15 mouse cellular contexts compared by ENCODE assay signal in the genomic region with DNA sequence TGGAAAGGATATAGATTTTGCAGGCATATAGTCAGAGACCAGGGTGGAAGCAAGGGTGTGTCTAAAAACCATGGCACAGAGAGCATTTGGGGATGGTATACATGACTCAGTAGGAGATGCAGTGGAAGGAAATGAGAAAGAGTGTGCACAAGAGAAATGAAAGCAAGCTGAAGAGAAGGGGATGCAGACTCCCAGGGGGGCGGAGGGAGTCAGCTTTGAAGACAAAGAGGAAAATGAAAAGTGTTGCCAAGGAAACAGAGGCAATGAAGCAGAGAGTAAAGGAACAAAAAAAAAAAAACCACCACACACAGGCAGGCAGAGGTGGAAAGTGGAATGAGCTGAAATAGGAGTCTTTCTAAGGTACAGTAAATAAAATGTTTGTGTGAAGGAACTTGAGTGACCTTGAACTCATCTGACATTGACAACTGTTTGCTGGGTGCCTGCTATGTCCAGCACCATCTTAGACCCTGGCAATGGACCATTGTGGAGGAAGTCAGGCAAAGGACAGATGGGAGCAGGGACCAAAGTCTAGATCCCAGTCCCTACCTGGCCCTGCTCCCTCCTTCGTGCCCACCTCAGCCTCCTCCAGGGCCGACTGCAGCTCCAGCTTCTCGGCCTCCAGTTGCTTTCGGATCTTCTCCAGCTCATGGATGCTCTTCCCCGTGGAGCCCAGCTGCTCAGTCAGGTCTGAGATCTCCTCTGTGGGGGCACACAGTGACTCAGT. TPM values are rescaled to one million over a fixed set of nuclear protein-coding genes. Genes with fewer than 3 reads are reported as not detected.
DNase-seq lines count a peak whose midpoint lies in the region; ATAC-seq and TF ChIP-seq lines count a peak whose summit lies in the region.
"Had no signal": no experiment of that assay in that cellular context is flagged by ENCODE, and none has a peak within 500 bp of the region (broad histone marks: within the 10 kb centered on the region; RNA-seq: fewer than 3 reads in every experiment).

No protein-coding gene starts in this region.

- no peak overlapping the region for H3K4me3 ChIP-seq in heart, embryonic 11.5 days (ENCODE audit: low read depth, low read length)
- H3K4me3 ChIP-seq in hindbrain, embryonic 12.5 days, result no peak overlapping the region
- no peak overlapping the region for H3K4me3 ChIP-seq in neural tube, embryonic 13.5 days
- H3K4me3 ChIP-seq: erythroblast, embryonic 14.5 days had no signal

- H3K4me2 ChIP-seq in heart, embryonic 11.5 days, result no peak overlapping the region
- H3K4me2 ChIP-seq in hindbrain, embryonic 12.5 days (replicated peaks), result no peak overlapping the region
- no peak overlapping the region for H3K4me2 ChIP-seq in neural tube, embryonic 13.5 days
- H3K4me2 ChIP-seq: liver, embryonic 11.5 days had no signal

- no peak for ATAC-seq in heart, embryonic 11.5 days (replicated peaks; ENCODE audit: insufficient number of reproducible peaks, low FRiP score, low TSS enrichment)
- ATAC-seq in hindbrain, embryonic 12.5 days (ENCODE audit: low FRiP score), result peak; percentile 49; the same call in 1 of the 2 replicates
- peak; percentile 68; the same call in 1 of the 2 replicates for ATAC-seq in neural tube, embryonic 13.5 days (ENCODE audit: low read depth)
- no peak for ATAC-seq in erythroblast, adult 5-6 weeks (replicated peaks; ENCODE audit: low FRiP score, poor library complexity, severe bottlenecking)

- H3K9me3 ChIP-seq in heart, embryonic 11.5 days (replicated peaks; ENCODE audit: control insufficient read depth, low read length), result no peaks in the 10 kb centered on the region
- H3K9me3 ChIP-seq in hindbrain, embryonic 12.5 days (replicated peaks), result no peaks in the 10 kb centered on the region
- no peaks in the 10 kb centered on the region for H3K9me3 ChIP-seq in neural tube, embryonic 13.5 days

- peak overlapping the region; percentile 59 for H3K9ac ChIP-seq in heart, embryonic 11.5 days (ENCODE audit: low read depth, low read length)
- H3K9ac ChIP-seq in hindbrain, embryonic 12.5 days, result no peak overlapping the region
- H3K9ac ChIP-seq in neural tube, embryonic 13.5 days, result no peak overlapping the region

- peak overlapping the region; percentile 66 for H3K27ac ChIP-seq in heart, embryonic 11.5 days (ENCODE audit: low read depth, low read length)
- peak overlapping the region; percentile 66 for H3K27ac ChIP-seq in hindbrain, embryonic 12.5 days
- H3K27ac ChIP-seq in neural tube, embryonic 13.5 days (replicated peaks), result peak overlapping the region; percentile 74

- WGBS in heart, embryonic 11.5 days (ENCODE audit: insufficient replicate concordance), result 66% methylated on average over 6 of the region's 6 CpGs
- WGBS in hindbrain, embryonic 12.5 days, result 76% methylated on average over 6 of the region's 6 CpGs
- 70% methylated on average over 6 of the region's 6 CpGs for WGBS in neural tube, embryonic 13.5 days

- no peak for DNase-seq in heart, adult 9 months (ENCODE audit: low spot score in 2 of 2)
- DNase-seq in brain, embryonic 14.5 days (ENCODE audit: low read depth), result peak; percentile 87
- no peak for DNase-seq in Muller cell, postnatal 12 days (ENCODE audit: inconsistent ontology term)
- DNase-seq in gastrocnemius, postnatal 10 days, result no peak
- DNase-seq: cerebellum, adult 2 months; thymus, adult 2 months had no signal

- peaks cover 5% of the 10 kb centered on the region for H3K36me3 ChIP-seq in heart, embryonic 11.5 days (ENCODE audit: control insufficient read depth, insufficient read depth, low read length)
- H3K36me3 ChIP-seq in hindbrain, embryonic 12.5 days, result no peaks in the 10 kb centered on the region
- H3K36me3 ChIP-seq in neural tube, embryonic 13.5 days, result no peaks in the 10 kb centered on the region

- peaks cover 18% of the 10 kb centered on the region for H3K4me1 ChIP-seq in heart, embryonic 11.5 days (ENCODE audit: control insufficient read depth, insufficient read depth, low read length)
- H3K4me1 ChIP-seq in hindbrain, embryonic 12.5 days, result peaks cover 13% of the 10 kb centered on the region
- H3K4me1 ChIP-seq in neural tube, embryonic 13.5 days (replicated peaks), result peaks cover 15% of the 10 kb centered on the region

- H3K27me3 ChIP-seq in heart, embryonic 11.5 days (ENCODE audit: control insufficient read depth, insufficient read depth, low read length), result no peaks in the 10 kb centered on the region
- H3K27me3 ChIP-seq in hindbrain, embryonic 12.5 days, result no peaks in the 10 kb centered on the region
- no peaks in the 10 kb centered on the region; the same call in 1 of the 2 replicates for H3K27me3 ChIP-seq in neural tube, embryonic 13.5 days

- no peak for TF ChIP-seq CTCF in brain, embryonic 14.5 days (IDR thresholded peaks at IDR 0.05; ENCODE audit: borderline replicate concordance, extremely low read depth, insufficient read depth, insufficient read length)

- TF ChIP-seq POLR2A in brain, embryonic 14.5 days (IDR thresholded peaks at IDR 0.05; ENCODE audit: borderline replicate concordance, extremely low read depth, insufficient read depth, insufficient read length, poor library complexity, severe bottlenecking), result no peak

RNA-seq across cellular contexts. Expression of a gene that starts 2.5 kb away (rescaled TPM):
- not detected in 2 replicates for polyA plus RNA-seq in heart, embryonic 11.5 days (2014; fragmentation: Nextera tagmentation; extraction: Ambion mirVana)
- polyA plus RNA-seq in brain, embryonic 14.5 days (2012; rRNA removed), result not detected in 2 replicates
- polyA plus RNA-seq in hindbrain, embryonic 12.5 days (2016; fragmentation: Nextera tagmentation; extraction: Ambion mirVana), result not detected in 2 replicates
- polyA plus RNA-seq in neural tube, embryonic 13.5 days (2015; fragmentation: Nextera tagmentation; extraction: Ambion mirVana), result not detected in 2 replicates
- total RNA-seq in gastrocnemius, postnatal 10 days (2021), result not detected
- not detected in 2 replicates for total RNA-seq in erythroblast, adult 5-6 weeks (2015; ENCODE audit: low replicate concordance)
- total RNA-seq in erythroblast, adult 5-6 weeks (2017; ENCODE audit: low replicate concordance), result not detected in 2 replicates
- total RNA-seq: layer of hippocampus, postnatal 14 days; megakaryocyte progenitor cell, adult 5-6 weeks had no signal
- polyA plus RNA-seq: cerebellum, adult 2 months; erythroblast, embryonic 14.5 days; intestine, embryonic 14.5 days; liver, embryonic 11.5 days; thymus, adult 2 months had no signal

RNA-seq across cellular contexts. Expression of a gene that starts 7.5 kb away (rescaled TPM):
- polyA plus RNA-seq in heart, embryonic 11.5 days (2014; fragmentation: Nextera tagmentation; extraction: Ambion mirVana), result 2,306 and 2,903 TPM in 2 replicates
- 0.05 and 0.18 TPM in 2 replicates for polyA plus RNA-seq in brain, embryonic 14.5 days (2012; rRNA removed)
- polyA plus RNA-seq in hindbrain, embryonic 12.5 days (2016; fragmentation: Nextera tagmentation; extraction: Ambion mirVana), result 0.81 and 1.4 TPM in 2 replicates
- 1.6 and 2.3 TPM in 2 replicates for polyA plus RNA-seq in neural tube, embryonic 13.5 days (2015; fragmentation: Nextera tagmentation; extraction: Ambion mirVana)
- 100 to 1,000 TPM in 1 of 2 experiments, 10 to 100 TPM in 1; 90.4 to 107 TPM for total RNA-seq in gastrocnemius, postnatal 10 days (2021)
- not detected in 2 replicates for total RNA-seq in erythroblast, adult 5-6 weeks (2015; ENCODE audit: low replicate concordance)
- total RNA-seq in erythroblast, adult 5-6 weeks (2017; ENCODE audit: low replicate concordance), result not detected in 2 replicates
- total RNA-seq: megakaryocyte progenitor cell, adult 5-6 weeks had no signal
- polyA plus RNA-seq: erythroblast, embryonic 14.5 days had no signal

RNA-seq across cellular contexts. Expression of a gene that starts 20.2 kb away (rescaled TPM):
- 3,446 and 4,122 TPM in 2 replicates for polyA plus RNA-seq in heart, embryonic 11.5 days (2014; fragmentation: Nextera tagmentation; extraction: Ambion mirVana)
- polyA plus RNA-seq in brain, embryonic 14.5 days (2012; rRNA removed), result 5.0 and 7.1 TPM in 2 replicates
- 4.9 and 9.1 TPM in 2 replicates for polyA plus RNA-seq in hindbrain, embryonic 12.5 days (2016; fragmentation: Nextera tagmentation; extraction: Ambion mirVana)
- polyA plus RNA-seq in neural tube, embryonic 13.5 days (2015; fragmentation: Nextera tagmentation; extraction: Ambion mirVana), result 7.6 and 10.3 TPM in 2 replicates
- total RNA-seq in gastrocnemius, postnatal 10 days (2021), result 100 to 1,000 TPM; 393 to 495 TPM
- total RNA-seq in erythroblast, adult 5-6 weeks (2015; ENCODE audit: low replicate concordance), result not detected in 2 replicates
- not detected in 2 replicates for total RNA-seq in erythroblast, adult 5-6 weeks (2017; ENCODE audit: low replicate concordance)
- total RNA-seq: megakaryocyte progenitor cell, adult 5-6 weeks had no signal
- polyA plus RNA-seq: erythroblast, embryonic 14.5 days had no signal

RNA-seq across cellular contexts. Expression of a gene that starts 38.2 kb away (rescaled TPM):
- polyA plus RNA-seq in heart, embryonic 11.5 days (2014; fragmentation: Nextera tagmentation; extraction: Ambion mirVana), result 0.49 and 0.90 TPM in 2 replicates
- 3.8 and 6.1 TPM in 2 replicates for polyA plus RNA-seq in brain, embryonic 14.5 days (2012; rRNA removed)
- polyA plus RNA-seq in hindbrain, embryonic 12.5 days (2016; fragmentation: Nextera tagmentation; extraction: Ambion mirVana), result 5.2 and 6.3 TPM in 2 replicates
- polyA plus RNA-seq in neural tube, embryonic 13.5 days (2015; fragmentation: Nextera tagmentation; extraction: Ambion mirVana), result 20.2 and 24.7 TPM in 2 replicates
- total RNA-seq in gastrocnemius, postnatal 10 days (2021), result 1 to 10 TPM; 1.6 to 3.3 TPM
- total RNA-seq in erythroblast, adult 5-6 weeks (2015; ENCODE audit: low replicate concordance), result not detected in 2 replicates
- total RNA-seq in erythroblast, adult 5-6 weeks (2017; ENCODE audit: low replicate concordance), result not detected in 2 replicates
- total RNA-seq: megakaryocyte progenitor cell, adult 5-6 weeks had no signal
- polyA plus RNA-seq: erythroblast, embryonic 14.5 days; liver, embryonic 11.5 days had no signal

RNA-seq across cellular contexts. Expression of a gene that starts 41.0 kb away (rescaled TPM):
- 60.3 and 62.1 TPM in 2 replicates for polyA plus RNA-seq in heart, embryonic 11.5 days (2014; fragmentation: Nextera tagmentation; extraction: Ambion mirVana)
- polyA plus RNA-seq in brain, embryonic 14.5 days (2012; rRNA removed), result 44.4 and 44.8 TPM in 2 replicates
- polyA plus RNA-seq in hindbrain, embryonic 12.5 days (2016; fragmentation: Nextera tagmentation; extraction: Ambion mirVana), result 63.2 and 63.4 TPM in 2 replicates
- 56.4 and 61.9 TPM in 2 replicates for polyA plus RNA-seq in neural tube, embryonic 13.5 days (2015; fragmentation: Nextera tagmentation; extraction: Ambion mirVana)
- total RNA-seq in gastrocnemius, postnatal 10 days (2021), result 10 to 100 TPM; 22.4 to 24.1 TPM
- 16.3 and 20.6 TPM in 2 replicates for total RNA-seq in erythroblast, adult 5-6 weeks (2015; ENCODE audit: low replicate concordance)
- 6.0 and 11.4 TPM in 2 replicates for total RNA-seq in erythroblast, adult 5-6 weeks (2017; ENCODE audit: low replicate concordance)

Comparison
In these comparisons a context has a peak if more than half of its experiments do, and no peak if none do; other contexts are left out.
1. ATAC-seq: peak in hindbrain, embryonic 12.5 days (single experiment) and neural tube, embryonic 13.5 days (single experiment); none in heart, embryonic 11.5 days (single experiment) and erythroblast, adult 5-6 weeks (single experiment).
2. RNA of a gene that starts 7.5 kb away (polyA plus RNA-seq): 2,306 to 2,903 TPM in heart, embryonic 11.5 days; 1.6 to 2.3 TPM in neural tube, embryonic 13.5 days, 0.81 to 1.4 TPM in hindbrain, embryonic 12.5 days and 0.05 to 0.18 TPM in brain, embryonic 14.5 days; every median in the first group is over 100 times any median in the second.
3. RNA of a gene that starts 20.2 kb away (polyA plus RNA-seq): 3,446 to 4,122 TPM in heart, embryonic 11.5 days; 7.6 to 10.3 TPM in neural tube, embryonic 13.5 days, 5.0 to 7.1 TPM in brain, embryonic 14.5 days and 4.9 to 9.1 TPM in hindbrain, embryonic 12.5 days; every median in the first group is over 100 times any median in the second.
4. Peak in every context shown above with its lines, with median percentiles within 50 percentile points of each other: H3K27ac ChIP-seq.